Mouse (Mus musculus) CH12.LX (cell line): ENCODE results near the gene Maml2. TPM values are rescaled to one million over a fixed set of nuclear protein-coding genes. Genes with fewer than 3 reads are reported as not detected.

Experiments
- DNase-seq: peaks from one replicate; pipeline ENCODE4 v3.0.0-alpha.2; 2013; ENCODE audit errors: extremely low read depth
- H3K27ac ChIP-seq: 2 replicates; pipeline ENCODE4 v1.5.1; 2012; ENCODE audit warnings: low read depth, mild to moderate bottlenecking, control low read depth, moderate library complexity; ENCODE audit not compliant: insufficient read depth
- H3K27me3 ChIP-seq: replicated peaks from 2 replicates; pipeline ENCODE3; 2012; ENCODE audit warnings: inconsistent platforms
- H3K36me3 ChIP-seq, 2 experiments: replicated peaks in 1 of 2; 2 replicates each; pipeline versions ENCODE3 to v1.6.1; 2012; ENCODE audit warnings: inconsistent platforms in 1 of 2, low read length in 1 of 2, mild to moderate bottlenecking in 1 of 2, mixed read lengths in 1 of 2, moderate library complexity in 1 of 2; ENCODE audit not compliant: control insufficient read depth in 1 of 2, insufficient read depth in 1 of 2
- H3K4me1 ChIP-seq, 2 experiments: 2 replicates each; pipeline ENCODE4 v1.6.1; 2012; ENCODE audit warnings: inconsistent platforms in 1 of 2, moderate library complexity in 1 of 2; ENCODE audit not compliant: insufficient read depth in 2 of 2, control insufficient read depth in 1 of 2
- H3K4me2 ChIP-seq: 2 replicates; pipeline ENCODE4 v1.6.1; 2012; ENCODE audit warnings: low read depth, mild to moderate bottlenecking, control low read depth; ENCODE audit not compliant: poor library complexity, insufficient read depth, severe bottlenecking
- H3K4me3 ChIP-seq, 3 experiments: fragments of 150-350 bp in 1 of 3; sonication (generic) in 1 of 3; replicated peaks in 1 of 3; 2 replicates each; pipeline versions ENCODE3 to v1.5.1; 2011 to 2012; ENCODE audit warnings: low read depth in 2 of 3, low read length in 2 of 3, mild to moderate bottlenecking in 2 of 3, moderate library complexity in 2 of 3, control low read depth in 1 of 3, improper control_type of control experiment in 1 of 3, inconsistent platforms in 1 of 3, mixed read lengths in 1 of 3; ENCODE audit not compliant: poor library complexity in 1 of 3
- H3K79me2 ChIP-seq: replicated peaks from 2 replicates; pipeline ENCODE4 v1.6.1; 2012; ENCODE audit warnings: mild to moderate bottlenecking, moderate library complexity; ENCODE audit not compliant: control insufficient read depth, poor library complexity, insufficient read depth, severe bottlenecking; ENCODE audit errors: extremely low read depth
- H3K9ac ChIP-seq: 2 replicates; pipeline ENCODE4 v1.6.1; 2012; ENCODE audit warnings: low read depth, mild to moderate bottlenecking, control low read depth, moderate library complexity; ENCODE audit not compliant: insufficient read depth
- H3K9me3 ChIP-seq: replicated peaks from 2 replicates; pipeline ENCODE3; 2012; ENCODE audit warnings: low read length, inconsistent platforms, mixed read lengths
- CHD1 ChIP-seq: IDR thresholded peaks from 2 replicates; pipeline ENCODE4 v1.6.1; 2012; ENCODE audit warnings: low read depth, low read length, improper control_type of control experiment, inconsistent platforms
- ELF1 ChIP-seq: IDR thresholded peaks from 2 replicates; pipeline ENCODE4 v1.6.1; 2014; ENCODE audit warnings: low read depth, mild to moderate bottlenecking, inconsistent platforms, low read length, improper control_type of control experiment
- GABPA ChIP-seq: IDR thresholded peaks from 2 replicates; pipeline ENCODE4 v1.6.1; 2012; ENCODE audit warnings: low read depth, low read length, improper control_type of control experiment, inconsistent platforms; ENCODE audit not compliant: insufficient replicate concordance
- HCFC1 ChIP-seq: IDR thresholded peaks from 2 replicates; pipeline ENCODE4 v1.6.1; 2012; ENCODE audit warnings: low read depth, mild to moderate bottlenecking, inconsistent platforms, low read length, improper control_type of control experiment
- IRF4 ChIP-seq: IDR thresholded peaks from 2 replicates; pipeline ENCODE4 v1.6.1; 2014; ENCODE audit warnings: low read depth, mild to moderate bottlenecking, inconsistent platforms, low read length, improper control_type of control experiment
- JUN ChIP-seq: IDR thresholded peaks from 2 replicates; pipeline ENCODE4 v1.6.1; 2011; ENCODE audit warnings: low read depth, mild to moderate bottlenecking, low read length, improper control_type of control experiment, moderate library complexity; ENCODE audit not compliant: insufficient read depth
- MAFK ChIP-seq: IDR thresholded peaks from 2 replicates; pipeline ENCODE4 v1.6.1; 2011; ENCODE audit warnings: low read length, improper control_type of control experiment; ENCODE audit not compliant: insufficient replicate concordance
- MAZ ChIP-seq: IDR thresholded peaks from 2 replicates; pipeline ENCODE4 v1.6.1; 2012; ENCODE audit warnings: low read depth, mild to moderate bottlenecking, inconsistent platforms, low read length, improper control_type of control experiment, moderate library complexity
- MYC ChIP-seq: IDR thresholded peaks from 2 replicates; pipeline ENCODE4 v1.6.1; 2011; ENCODE audit warnings: low read depth, mild to moderate bottlenecking, improper control_type of control experiment, low read length
- POLR2A ChIP-seq: IDR thresholded peaks from 2 replicates; pipeline ENCODE4 v1.6.1; 2011; ENCODE audit warnings: low read depth, mild to moderate bottlenecking, improper control_type of control experiment, low read length
- POLR2AphosphoS2 ChIP-seq: IDR thresholded peaks from 2 replicates; pipeline ENCODE4 v1.6.1; 2011; ENCODE audit warnings: low read depth, low read length, improper control_type of control experiment
- RAD21 ChIP-seq: IDR thresholded peaks from 2 replicates; pipeline ENCODE4 v1.6.1; 2011; ENCODE audit warnings: low read depth, mild to moderate bottlenecking, low read length, improper control_type of control experiment, moderate library complexity
- RCOR1 ChIP-seq: conservative IDR thresholded peaks from 2 replicates; pipeline ENCODE4 v1.6.1; 2012; ENCODE audit warnings: low read depth, mild to moderate bottlenecking, inconsistent platforms, low read length, improper control_type of control experiment
- SIN3A ChIP-seq: IDR thresholded peaks from 2 replicates; pipeline ENCODE4 v1.6.1; 2012; ENCODE audit warnings: low read length, improper control_type of control experiment, inconsistent platforms
- TBP ChIP-seq: conservative IDR thresholded peaks from 2 replicates; pipeline ENCODE4 v1.6.1; 2011; ENCODE audit warnings: low read depth, low read length, improper control_type of control experiment
- TCF12 ChIP-seq: IDR thresholded peaks from 2 replicates; pipeline ENCODE4 v1.6.1; 2014; ENCODE audit warnings: low read depth, mild to moderate bottlenecking, inconsistent platforms, low read length, improper control_type of control experiment
- USF1 ChIP-seq: IDR thresholded peaks from 2 replicates; pipeline ENCODE4 v1.6.1; 2014; ENCODE audit warnings: low read depth, mild to moderate bottlenecking, inconsistent platforms, low read length, improper control_type of control experiment
- ZMIZ1 ChIP-seq: IDR thresholded peaks from 2 replicates; pipeline ENCODE4 v1.6.1; 2012; ENCODE audit warnings: low read depth, mild to moderate bottlenecking, inconsistent platforms, low read length, improper control_type of control experiment
- dilution Hi-C: fragments of 300-500 bp; cut with MboI; formaldehyde crosslinking; loops from 2 replicates; pipeline ENCODE4 v1.14.3; 2020; ENCODE audit warnings: low sequenced_read_pairs; ENCODE audit not compliant: extremely low pct_unique_long_range_greater_than_20kb, extremely low pct_ligation_motif_present
- in situ Hi-C: fragments of 300-500 bp; cut with MboI; formaldehyde crosslinking; loops from 3 replicates; pipeline ENCODE4 v1.14.3; 2019; ENCODE audit warnings: low sequenced_read_pairs, low pct_ligation_motif_present, low pct_unique_long_range_greater_than_20kb, mixed read lengths
- polyA plus RNA-seq: library from polyadenylated mRNA; unstranded; fragments of >175 nt; gene quantifications from 2 replicates; pipeline ENCODE4 v1.2.1, GENCODE M21; 2012; ENCODE audit warnings: low read depth; ENCODE audit not compliant: insufficient read length
- total RNA-seq, 2 experiments: library from RNA; depleted of rRNA; stranded (reverse); fragments of 300-350 nt in 1 of 2; fragments of >200 nt in 1 of 2; gene quantifications; 2 replicates each; pipeline ENCODE4 v1.2.3; 2012 to 2014

Gene Maml2
- total and polyA plus RNA-seq, 3 experiments = 5.9 to 9.1 (median 5.9) TPM

- Histone ChIP-seq H3K4me1 (peaks cover 5 to 33% of the 10 kb centered on the region in 2 experiments), H3K27ac (no peak overlapping the region), H3K4me3 (no peak overlapping the region)
These were observed 16.2 kb downstream of the Maml2 start for GRCm38 (mm10) chr9:13313923-13314322.

GRCm38 (mm10) chr9:13314577-13315004, 16.8 kb downstream of the Maml2 start:
- Histone ChIP-seq H3K36me3 (peaks cover 3 to 16% of the 10 kb centered on the region in 2 experiments), H3K9me3 (no peaks in the 10 kb centered on the region), H3K27ac (no peak overlapping the region), H3K4me3 (no peak overlapping the region), H3K79me2 (peaks cover 13% of the 10 kb centered on the region), H3K9ac (no peak overlapping the region)
- dilution Hi-C loops = no loop called here
- no peak for DNase-seq
- in situ Hi-C loops = no loop called here
- TF ChIP-seq IRF4 (no peak), ELF1 (no peak), TCF12 (no peak), POLR2AphosphoS2 (no peak), CHD1 (no peak), POLR2A (no peak), RAD21 (no peak), GABPA (no peak), SIN3A (no peak), MAZ (no peak)
- TF ChIP-seq, all 38 proteins: peak for 0
- H3K27me3 ChIP-seq = no peaks in the 10 kb centered on the region
- H3K4me2 ChIP-seq = no peak overlapping the region
- H3K4me1 ChIP-seq = peaks cover 7 to 37% of the 10 kb centered on the region in 2 experiments

More at GRCm38 (mm10) chr9:13313923-13314322, 16.2 kb downstream of the Maml2 start:
- dilution Hi-C loops = no loop called here
- no peak for TF ChIP-seq ZMIZ1
- TF ChIP-seq JUN = no peak
- no peak for TF ChIP-seq RCOR1
- no peak for TF ChIP-seq POLR2AphosphoS2
- no peak for TF ChIP-seq MAFK
- TF ChIP-seq MYC = no peak
- TF ChIP-seq HCFC1 = no peak
- TF ChIP-seq TBP = no peak
- TF ChIP-seq USF1 = no peak
- no peak for TF ChIP-seq POLR2A
- no peak for TF ChIP-seq ELF1
- in situ Hi-C loops = no loop called here
- no peak for DNase-seq
- Histone ChIP-seq H3K9ac (no peak overlapping the region), H3K27me3 (no peaks in the 10 kb centered on the region), H3K4me2 (no peak overlapping the region), H3K79me2 (peaks cover 13% of the 10 kb centered on the region), H3K9me3 (no peaks in the 10 kb centered on the region), H3K36me3 (peaks cover 3 to 16% of the 10 kb centered on the region in 2 experiments)
